Mouse (Mus musculus): ENCODE data around the gene Gm20517.
"Not testable (repeated sequence)": the region's sequence is repeated elsewhere in the genome, so short reads cannot be mapped to it uniquely, and the experiment has no call there.

Gm20517 gene

DNA sequence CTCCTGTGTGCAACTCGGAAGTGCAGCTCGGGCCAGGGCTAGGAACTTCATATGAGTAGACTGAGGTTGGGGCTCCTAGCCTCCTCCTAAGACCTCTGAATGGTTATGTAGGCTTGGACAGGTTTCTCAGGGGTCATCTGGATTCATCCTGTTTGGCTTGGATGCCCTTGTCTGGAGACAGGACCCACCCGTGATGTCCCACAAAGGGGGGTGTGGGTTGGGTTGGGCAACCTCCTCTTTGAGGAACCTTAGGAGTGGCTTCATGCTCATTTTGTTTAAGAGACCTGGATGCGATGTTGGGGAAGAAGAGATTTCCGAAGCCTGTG is 14.6 kb upstream of the Gm20517 start:
- no peak for DNase-seq (ENCODE audit: low spot score in 2 of 2)

DNA sequence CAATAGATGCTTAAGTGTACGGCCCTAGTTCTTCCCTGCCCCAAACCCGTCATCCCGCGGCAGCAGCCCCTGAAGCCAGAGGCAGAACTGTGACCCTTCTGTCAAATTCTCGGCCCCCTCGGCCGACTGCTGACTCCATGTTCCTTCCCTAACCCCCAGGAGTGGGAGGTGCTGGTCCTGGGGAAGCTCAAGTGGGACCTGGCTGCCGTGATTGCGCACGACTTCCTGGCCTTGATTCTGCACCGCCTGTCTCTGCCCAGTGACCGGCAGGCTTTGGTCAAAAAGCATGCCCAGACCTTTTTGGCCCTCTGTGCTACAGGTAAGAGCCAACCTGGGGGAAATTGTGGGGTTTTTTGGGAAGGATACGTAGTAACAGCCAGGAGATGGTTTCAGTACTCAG is 14.1 kb upstream of the Gm20517 start:
- no peak for DNase-seq (ENCODE audit: low spot score in 2 of 2)

DNA sequence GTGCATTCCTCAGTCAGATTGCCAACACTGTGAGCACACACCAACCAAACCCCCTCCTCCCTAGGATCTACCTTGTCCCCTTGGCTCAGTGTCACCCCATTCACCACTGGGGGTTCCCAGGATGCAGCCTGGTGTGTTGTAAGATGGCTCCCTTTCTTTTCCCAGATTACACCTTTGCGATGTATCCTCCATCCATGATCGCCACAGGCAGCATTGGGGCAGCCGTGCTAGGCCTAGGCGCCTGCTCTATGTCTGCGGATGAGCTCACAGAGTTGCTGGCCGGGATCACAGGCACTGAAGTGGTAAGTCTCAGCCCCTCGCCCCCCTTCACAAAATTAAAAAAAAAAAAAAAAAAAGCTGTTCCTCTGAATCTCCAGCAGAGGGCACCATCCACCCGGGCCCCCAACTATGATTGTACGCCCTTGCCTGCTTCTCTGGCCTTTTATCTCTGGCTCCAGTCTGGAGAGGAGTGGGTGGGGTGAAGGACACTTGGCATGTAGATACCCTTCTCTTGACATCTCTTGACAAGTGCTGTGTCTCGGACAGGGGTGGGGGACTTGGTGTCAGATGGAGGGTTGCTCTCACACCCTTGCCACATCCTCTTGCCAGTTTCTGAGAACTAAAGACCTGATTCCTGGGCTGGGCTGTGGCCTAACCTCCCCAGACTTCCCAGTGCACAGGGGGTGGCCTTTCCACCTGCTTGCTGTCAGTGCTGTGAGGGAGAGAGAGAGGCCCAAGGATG is 13.4 kb upstream of the Gm20517 start:
- DNase-seq (ENCODE audit: low spot score in 2 of 2) = no peak

DNA sequence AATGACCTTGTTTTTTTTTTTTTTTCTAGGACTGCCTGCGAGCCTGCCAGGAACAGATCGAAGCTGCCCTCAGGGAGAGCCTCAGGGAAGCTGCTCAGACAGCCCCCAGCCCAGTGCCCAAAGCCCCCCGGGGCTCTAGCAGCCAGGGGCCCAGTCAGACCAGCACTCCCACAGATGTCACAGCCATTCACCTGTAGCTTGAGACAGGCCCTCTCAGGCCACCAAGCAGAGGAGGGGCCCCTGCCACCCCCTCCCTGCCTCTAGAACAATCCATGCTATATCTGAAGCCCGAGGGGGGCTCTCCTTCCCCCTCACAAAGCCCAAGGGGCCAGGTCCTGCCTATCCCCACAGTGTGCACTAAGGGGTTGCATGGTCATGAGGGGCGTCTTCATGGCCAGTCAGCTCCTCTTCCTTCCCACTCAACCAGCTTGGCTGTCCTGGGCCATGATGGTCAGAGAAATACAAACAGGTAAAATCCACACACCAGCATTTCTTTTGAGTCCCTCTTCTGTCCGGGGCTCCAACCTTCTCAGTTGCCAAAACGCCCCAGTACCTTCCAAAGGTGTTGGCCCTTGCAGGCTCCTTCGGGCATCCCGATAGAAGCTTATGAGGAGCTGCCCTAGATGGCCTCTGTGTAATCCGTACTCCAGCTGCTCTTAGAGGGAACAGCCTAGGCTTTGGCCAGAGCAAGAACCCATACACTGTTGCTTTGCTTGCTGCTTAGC is 12.6 kb upstream of the Gm20517 start:
- DNase-seq (ENCODE audit: low spot score in 2 of 2) = not testable (repeated sequence)

DNA sequence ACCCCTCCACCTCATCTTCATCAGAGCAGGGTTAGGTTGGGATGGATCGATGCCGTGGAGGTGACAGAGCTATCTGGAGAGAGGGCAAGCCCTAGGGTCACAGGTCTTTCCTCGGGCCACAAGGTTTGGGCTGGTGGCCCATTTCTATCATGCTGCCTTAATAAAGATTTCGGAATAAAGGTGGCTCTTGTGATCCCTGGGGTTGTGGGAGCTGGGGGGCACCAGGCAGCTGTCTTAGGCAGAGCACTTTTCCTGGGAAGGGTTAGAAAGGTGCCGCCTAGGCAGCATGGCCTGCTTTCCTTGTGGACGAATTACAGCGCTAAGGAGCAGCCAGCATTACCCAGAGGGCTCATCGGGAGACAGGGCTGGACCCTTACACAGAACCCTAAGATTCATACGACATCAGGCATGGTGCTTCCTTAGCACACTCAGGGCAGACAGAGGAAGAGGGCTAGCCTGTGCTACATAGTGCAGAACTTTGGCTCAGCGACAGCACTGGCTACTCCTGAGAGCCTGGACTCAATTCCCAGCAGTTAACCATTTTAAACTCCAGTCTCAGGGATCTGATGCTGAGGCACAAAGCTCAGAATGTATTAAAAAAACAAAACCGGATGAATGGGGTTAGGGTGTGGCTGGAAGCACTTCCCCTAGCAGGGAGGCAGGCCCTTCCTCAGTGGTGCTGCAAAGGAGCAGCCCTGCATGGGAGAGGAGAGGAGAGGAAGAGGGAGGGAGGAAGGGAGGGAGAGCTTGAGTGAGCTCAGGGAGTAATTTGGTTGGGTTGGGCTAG is 11.7 kb upstream of the Gm20517 start:
- no peak for DNase-seq (ENCODE audit: low spot score in 2 of 2)

DNA sequence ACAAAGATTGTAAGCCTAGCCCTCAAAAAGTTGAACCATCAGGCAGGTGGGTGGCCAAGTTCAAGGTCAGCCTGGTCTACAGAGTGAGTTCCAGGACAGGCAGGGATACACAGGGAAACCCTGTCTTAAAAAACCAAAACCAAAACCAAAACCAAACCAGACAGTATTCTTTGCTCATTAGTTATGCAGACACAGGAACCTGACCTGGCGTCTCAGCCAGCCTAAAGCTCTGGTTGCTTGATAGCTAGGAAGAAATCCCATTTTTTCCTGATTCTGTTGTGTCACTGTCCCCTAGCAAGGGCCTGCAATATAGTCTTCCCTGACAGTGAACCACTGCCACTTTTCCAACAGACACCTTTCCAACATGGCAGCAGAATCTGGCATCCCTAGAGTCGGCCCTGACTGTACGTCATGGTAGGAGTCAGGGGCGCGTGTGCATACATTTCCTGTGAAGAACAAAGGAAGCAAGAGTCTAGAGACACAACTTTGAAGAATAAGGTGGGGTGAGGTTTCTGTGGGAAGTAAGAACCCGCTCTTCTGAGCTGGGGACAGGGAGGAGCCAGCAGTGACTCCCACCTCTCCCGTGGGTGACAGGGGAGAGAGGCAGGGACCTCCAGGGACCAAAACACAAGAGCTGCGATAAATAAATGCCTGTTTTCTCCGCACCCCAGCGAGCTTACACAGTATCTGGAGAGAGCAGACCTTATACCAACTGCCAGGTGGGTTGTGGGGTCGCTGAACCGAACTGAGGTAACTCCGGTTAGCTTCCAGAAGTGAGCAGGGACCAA is 10.6 kb upstream of the Gm20517 start:
- DNase-seq (ENCODE audit: low spot score in 2 of 2) = no peak

DNA sequence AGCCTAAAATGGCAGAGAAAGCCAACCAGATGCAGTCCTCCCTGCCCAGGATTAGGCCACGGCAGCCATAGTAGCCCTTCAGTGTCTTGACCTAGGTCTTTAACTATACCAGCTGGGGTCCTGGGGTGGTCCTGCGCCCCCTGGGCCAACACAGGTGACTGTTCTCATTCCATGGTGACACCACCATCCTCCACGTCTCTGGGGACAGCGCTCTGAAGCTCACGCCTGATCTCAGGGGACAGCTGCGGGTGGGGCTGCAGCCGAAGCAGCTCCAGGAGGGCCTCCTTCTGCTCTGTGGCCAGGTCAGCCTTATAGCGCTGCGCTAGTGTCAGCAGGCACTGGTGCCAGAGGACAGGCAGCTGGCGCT is 10.0 kb upstream of the Gm20517 start:
- no peak for DNase-seq (ENCODE audit: low spot score in 2 of 2)

DNA sequence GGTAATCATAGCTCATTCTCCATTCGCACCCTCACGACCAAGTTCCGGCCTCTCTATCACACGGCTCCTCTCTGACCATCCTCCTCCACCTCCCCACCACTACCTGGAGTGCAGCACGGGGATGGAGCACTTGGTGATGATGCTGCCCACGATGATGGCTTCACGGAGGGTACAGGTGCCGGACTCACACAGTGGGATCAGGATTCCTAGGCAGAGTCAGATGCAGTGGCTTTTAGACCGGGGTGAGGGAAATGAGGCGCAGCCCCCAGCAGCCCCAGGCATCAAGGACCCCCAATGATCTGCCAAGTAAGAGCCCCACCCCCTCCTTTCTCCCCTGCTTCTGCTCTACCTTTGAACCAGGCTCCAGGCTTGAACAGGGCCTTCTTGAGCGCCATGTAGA is 9.1 kb upstream of the Gm20517 start:
- no peak for DNase-seq (ENCODE audit: low spot score in 2 of 2)

DNA sequence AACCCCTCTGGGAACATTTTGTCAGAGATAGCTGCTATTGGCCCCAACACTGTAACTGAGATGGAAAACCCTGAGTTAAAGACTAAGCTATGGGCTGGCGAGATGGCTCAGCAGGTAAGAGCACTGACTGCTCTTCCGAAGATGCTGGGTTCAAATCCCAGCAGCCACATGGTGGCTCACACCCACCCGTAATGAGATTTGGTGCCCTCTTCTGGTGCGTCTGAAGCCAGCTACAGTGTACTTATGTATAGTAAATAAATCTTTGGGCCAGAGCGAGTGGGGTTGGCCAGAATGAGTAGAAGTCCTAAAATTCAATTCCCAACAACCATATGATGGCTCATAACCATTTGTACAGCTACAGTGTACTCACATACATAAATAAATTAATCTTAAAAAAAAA is 5.2 kb upstream of the Gm20517 start:
- no peak for DNase-seq (ENCODE audit: low spot score in 2 of 2)

DNA sequence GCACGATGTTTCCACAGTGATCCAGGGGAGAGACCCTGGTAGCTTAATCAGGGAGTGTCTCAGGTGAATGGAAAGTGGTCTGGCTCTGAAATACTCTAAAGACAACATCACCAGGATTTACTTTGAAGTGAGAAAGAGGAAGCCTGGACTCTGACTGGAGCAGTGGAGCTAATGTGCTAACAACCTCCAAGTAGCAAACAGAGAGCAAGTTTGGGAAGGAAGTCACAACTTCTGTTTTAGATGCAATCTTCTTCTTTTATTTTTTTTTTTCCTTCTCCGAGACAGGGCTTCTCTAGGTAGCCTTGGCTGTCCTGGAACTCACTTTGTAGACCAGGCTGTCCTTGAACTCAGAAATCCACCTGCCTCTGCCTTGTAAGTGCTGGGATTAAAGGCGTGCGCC is 2.2 kb upstream of the Gm20517 start:
- DNase-seq (ENCODE audit: low spot score in 2 of 2) = no peak

DNA sequence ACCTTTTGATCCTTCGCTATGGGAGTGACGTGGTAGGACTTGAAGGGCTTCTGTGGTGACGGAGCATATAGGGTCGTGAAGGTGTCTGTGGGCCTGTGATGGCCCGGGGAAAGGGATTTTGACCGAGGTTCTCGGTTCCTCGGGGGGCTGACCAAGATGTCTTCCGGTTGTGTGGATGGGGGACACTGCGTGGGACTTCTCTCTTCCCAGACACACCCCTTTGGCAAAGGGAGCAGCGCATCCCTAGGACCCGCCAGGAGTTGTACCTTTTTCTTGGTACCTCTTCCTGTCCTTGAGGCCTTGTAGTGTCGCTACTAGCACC is 233 bp downstream of the Gm20517 start:
- no peak for DNase-seq (ENCODE audit: low spot score in 2 of 2)

DNA sequence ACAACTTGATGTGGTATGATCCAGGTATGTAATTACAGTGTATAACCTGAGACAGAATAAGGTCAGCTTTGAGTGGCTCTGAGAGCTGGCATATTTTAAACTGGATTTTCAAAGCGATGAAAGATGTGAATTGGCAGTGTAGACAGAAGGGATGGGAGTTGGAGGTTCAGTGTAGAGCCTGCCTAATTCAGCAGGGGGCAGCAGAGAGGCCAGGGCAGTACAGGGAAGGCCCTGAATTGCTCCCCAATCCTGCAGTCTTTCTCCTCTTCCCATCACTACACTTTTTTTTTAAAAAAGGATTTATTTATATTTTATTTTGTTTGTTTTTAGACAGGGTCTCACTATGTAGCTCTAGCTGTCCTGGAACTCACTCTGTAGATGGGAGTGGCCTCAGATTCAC is 2.6 kb downstream of the Gm20517 start:
- no peak for DNase-seq (ENCODE audit: low spot score in 2 of 2)

DNA sequence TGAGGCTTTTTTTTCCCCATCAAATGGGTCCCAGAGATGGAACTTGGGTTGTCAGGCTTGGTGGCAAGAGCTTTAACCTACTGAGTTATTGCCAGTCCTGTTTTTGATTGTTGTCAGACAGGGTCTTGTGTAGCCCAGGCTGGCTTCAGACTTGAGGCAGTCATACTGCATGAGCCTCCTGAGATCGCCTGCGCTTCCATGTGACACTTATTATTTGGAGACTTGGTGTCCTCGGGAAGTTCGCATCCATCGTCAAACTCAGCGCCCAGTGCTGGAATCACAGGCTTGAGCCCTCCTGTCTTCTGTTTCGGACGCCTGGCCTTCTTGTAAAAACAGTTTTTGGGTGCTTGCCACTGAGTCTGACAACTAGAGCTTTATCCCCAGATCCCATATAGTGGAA is 4.7 kb downstream of the Gm20517 start:
- no peak for DNase-seq (ENCODE audit: low spot score in 2 of 2)

DNA sequence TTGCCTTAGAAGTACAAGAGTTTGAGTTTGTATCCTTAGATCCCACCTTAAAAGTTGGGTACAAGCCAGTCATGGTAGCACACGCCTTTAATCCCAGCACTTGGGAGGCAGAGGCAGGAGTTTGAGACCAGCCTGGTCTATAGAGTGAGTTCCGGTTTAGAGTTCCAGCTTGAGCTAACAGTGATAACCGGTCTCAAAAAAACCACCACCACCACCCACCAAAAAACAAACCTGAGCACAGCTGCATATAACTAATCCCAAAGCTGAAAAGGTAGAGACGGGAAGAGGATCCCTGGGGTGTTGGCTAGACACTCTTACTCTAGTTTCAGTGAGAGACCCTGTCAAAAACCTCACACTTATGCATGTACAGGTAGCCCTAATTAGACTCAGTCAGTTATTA is 5.3 kb downstream of the Gm20517 start:
- DNase-seq (ENCODE audit: low spot score in 2 of 2) = no peak

DNA sequence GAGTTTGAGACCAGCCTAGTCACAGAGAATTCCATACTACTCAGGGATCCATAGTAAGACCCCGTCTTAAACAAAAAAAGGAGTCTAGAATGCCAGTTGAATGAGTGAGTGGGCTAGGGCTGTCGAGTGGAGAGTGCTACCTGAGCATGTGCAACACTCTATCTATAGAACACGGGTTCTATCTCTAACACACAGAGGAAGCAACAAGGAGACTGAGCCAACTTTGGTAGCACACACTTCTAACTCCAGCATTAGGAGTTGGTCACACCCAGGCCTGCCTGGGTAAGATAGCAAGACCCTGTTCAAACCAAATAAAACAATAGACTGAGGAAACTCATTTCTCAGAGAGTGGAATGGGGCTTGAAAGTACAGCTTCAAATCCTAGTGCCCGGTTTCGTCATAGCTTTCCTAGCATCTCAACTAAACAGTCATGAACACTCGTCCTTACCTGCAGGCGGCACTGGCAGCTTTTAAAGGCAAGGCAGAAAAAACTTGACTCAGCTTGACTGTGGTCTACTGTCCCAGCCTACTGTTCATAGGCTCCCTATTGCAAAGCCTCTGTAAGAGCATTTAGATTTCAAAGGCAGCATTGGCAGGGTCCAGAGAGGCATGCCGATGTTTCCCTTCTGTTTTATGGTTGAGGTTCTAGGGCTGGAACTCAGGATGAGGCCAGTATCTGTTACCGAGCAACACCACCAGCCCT is 6.4 kb downstream of the Gm20517 start:
- no peak for DNase-seq (ENCODE audit: low spot score in 2 of 2)

DNA sequence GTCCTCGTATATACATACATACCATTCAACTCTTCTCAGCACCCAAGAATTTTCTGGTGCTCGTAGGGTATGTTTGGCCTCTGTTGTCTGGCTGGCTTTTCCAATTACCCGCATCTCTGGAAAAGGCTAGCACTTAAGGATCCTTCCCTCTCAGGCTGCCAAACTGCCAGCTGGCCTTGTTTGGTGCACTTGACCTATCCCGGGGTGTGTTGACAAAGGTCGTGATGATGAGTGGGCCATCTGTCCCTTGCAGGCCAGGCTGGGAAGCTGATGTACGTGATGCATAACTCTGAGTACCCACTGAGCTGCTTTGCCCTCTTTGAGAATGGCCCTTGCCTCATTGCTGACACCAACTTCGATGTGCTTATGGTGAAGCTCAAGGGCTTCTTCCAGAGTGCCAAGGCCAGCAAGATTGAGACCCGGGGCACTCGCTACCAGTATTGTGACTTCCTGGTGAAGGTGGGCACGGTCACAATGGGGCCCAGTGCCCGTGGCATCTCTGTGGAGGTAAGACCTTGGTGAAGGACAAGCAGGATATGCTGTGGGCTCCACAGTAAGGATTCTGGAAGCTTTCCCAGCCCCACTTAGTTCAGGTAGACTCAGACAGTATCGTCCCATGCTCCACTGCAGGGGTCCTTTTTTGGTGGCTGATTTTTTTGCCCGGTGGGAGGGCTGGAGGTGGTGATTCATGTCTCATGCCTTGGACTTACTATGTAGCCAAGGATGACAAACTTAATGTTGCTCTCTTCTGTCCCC is 7.3 kb downstream of the Gm20517 start:
- DNase-seq (ENCODE audit: low spot score in 2 of 2) = no peak

DNA sequence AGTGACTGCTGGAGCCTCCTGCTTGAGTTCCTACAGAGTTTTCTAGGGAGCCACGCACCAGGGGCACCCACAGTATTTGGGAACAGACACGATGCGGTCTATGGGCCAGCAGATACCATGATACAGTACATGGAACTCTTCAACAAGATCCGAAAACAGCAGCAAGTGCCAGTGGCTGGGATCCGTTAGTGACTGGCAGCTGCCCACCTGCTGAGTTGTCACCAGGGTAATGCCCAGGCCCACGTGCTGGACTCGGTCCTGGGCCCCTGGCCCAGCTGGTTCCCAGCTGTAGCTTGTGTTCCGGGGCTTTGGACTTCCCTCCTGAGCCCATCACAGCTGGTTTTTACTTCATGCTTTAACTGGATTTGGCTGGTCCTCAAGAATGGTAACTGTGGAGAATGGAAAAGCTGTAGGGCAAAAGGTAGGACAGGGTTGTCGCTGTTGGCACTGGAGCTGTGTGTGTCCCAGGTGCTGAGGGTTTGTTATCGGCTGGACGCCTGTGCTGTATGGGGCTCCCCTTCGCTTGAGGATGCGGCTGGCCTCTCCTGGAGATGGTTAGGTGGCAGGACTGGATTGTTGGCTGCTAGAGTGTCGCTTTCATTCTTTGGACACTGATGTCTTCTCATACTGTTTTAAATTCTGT is 11.6 kb downstream of the Gm20517 start:
- no peak for DNase-seq (ENCODE audit: low spot score in 2 of 2)

DNA sequence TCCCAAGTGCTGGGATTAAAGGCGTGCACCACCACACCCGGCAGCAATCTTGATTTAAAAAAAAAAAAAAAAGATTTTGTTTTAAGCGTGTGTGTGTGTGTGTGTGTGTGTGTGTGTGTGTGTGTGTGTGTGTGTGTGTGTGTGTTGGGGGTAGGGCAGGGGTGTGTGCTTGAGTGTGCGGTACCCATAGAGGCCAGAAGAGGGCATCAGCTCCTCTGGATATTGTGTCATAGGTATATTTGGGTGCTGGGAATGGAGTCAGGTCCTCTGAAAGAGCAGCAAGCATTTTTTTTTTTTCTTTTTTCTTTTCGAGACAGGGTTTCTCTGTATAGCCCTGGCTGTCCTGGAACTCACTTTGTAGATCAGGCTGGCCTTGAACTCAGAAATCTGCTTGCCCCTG is 13.2 kb downstream of the Gm20517 start:
- not testable (repeated sequence) for DNase-seq (ENCODE audit: low spot score in 2 of 2)

DNA sequence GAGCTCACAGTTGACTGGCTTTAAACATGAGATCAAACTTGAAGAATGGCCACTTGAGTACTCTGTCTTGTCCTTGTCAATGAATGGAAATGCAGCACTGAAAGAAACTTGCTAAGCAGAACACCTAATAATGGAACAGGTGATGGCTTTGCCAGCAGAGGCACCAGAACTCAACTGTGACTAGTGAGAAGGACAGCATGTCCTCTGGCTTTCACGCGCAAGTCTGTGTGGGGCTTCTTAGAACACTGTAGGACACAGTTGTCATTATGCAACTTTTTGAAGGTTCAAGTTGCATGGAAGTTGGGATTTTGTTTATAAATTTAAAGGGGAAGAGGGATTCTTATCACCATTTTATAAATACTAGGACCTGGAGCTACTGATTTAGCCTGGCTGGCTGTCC is 13.7 kb downstream of the Gm20517 start:
- no peak for DNase-seq (ENCODE audit: low spot score in 2 of 2)

DNA sequence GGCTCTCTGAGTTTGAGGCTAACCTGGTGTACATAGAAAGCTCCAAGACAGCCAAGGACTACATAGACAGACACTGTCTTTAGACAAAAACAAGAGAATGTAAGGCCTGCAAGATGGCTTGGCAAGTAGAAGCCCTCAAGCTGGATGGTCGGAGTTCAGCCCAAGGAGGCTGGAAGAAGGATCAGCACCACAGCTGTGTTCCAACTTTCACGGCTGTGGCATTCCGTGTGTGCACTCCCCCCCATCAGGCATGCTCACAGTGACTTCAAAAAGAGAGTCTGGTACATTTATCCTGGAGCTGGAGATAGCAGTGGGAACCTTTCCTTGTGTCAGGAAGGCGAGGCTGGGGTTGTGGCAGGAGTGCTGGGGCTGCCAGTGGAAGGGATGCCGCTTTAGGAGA is 14.6 kb downstream of the Gm20517 start:
- DNase-seq (ENCODE audit: low spot score in 2 of 2) = no peak

DNA sequence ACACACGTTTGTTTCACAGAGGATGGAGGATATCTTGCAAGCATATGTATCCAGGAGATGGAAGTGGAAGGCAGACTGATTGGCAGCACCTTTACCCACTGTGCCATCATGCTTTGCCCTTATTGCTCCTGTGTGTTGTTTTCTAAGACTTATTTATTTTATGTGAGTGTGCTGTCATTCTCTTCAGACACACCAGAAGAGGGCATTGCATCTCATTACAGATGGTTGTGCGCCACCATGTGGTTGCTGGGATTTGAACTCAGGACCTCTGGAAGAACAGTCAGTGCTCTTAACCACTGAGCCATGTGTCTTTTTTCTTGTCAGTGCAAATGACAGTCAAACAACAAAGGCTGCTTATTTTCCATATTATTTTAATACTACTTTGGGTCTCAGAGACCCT is 16.4 kb downstream of the Gm20517 start:
- no peak for DNase-seq (ENCODE audit: low spot score in 2 of 2)
